Mouse (Mus musculus): Measurements from ENCODE around the gene A730061H03Rik. TPM values are rescaled to one million over a fixed set of nuclear protein-coding genes. Genes with fewer than 3 reads are reported as not detected.
A peak's percentile ranks its signal among the peaks of the same experiment; 100 is the strongest.

Gene A730061H03Rik
- polyA plus RNA-seq, 1 experiment from 2014 or later = 0.89 TPM

GRCm38 (mm10) chr14:55584303-55584701 is 24.1 kb upstream of the A730061H03Rik start:
- Histone ChIP-seq H3K27ac (ENCODE audit: low read depth, low read length) (no peak overlapping the region; the same call in 1 of the 2 replicates), H3K4me3 (ENCODE audit: low read length) (peak overlapping the region; percentile 56), H3K9me3 (ENCODE audit: control insufficient read depth, low read length) (no peaks in the 10 kb centered on the region), H3K4me2 (ENCODE audit: low read length) (peak overlapping the region; percentile 68), H3K36me3 (ENCODE audit: control insufficient read depth, insufficient read depth, low read length) (peaks cover 9% of the 10 kb centered on the region), H3K27me3 (replicated peaks; ENCODE audit: control insufficient read depth, insufficient read depth, low read length) (no peaks in the 10 kb centered on the region), H3K4me1 (ENCODE audit: control insufficient read depth, insufficient read depth, low read depth, low read length) (peaks cover 3% of the 10 kb centered on the region; the same call in 1 of the 2 replicates), H3K9ac (ENCODE audit: low read depth, low read length) (peak overlapping the region; percentile 75)
- no peak for ATAC-seq
- WGBS = 34% methylated on average over 5 of the region's 5 CpGs

- no peak for ATAC-seq
- WGBS = 78% methylated on average over 9 of the region's 9 CpGs
Observed at GRCm38 (mm10) chr14:55581981-55582681, 21.9 kb upstream of the A730061H03Rik start.

GRCm38 (mm10) chr14:55580731-55581130 is 20.5 kb upstream of the A730061H03Rik start:
- Histone ChIP-seq H3K4me3 (ENCODE audit: low read length) (no peak overlapping the region), H3K4me1 (ENCODE audit: control insufficient read depth, insufficient read depth, low read depth, low read length) (peaks cover 8% of the 10 kb centered on the region), H3K4me2 (ENCODE audit: low read length) (no peak overlapping the region), H3K36me3 (ENCODE audit: control insufficient read depth, insufficient read depth, low read length) (peaks cover 9% of the 10 kb centered on the region), H3K27me3 (replicated peaks; ENCODE audit: control insufficient read depth, insufficient read depth, low read length) (no peaks in the 10 kb centered on the region), H3K27ac (ENCODE audit: low read depth, low read length) (no peak overlapping the region), H3K9me3 (ENCODE audit: control insufficient read depth, low read length) (no peaks in the 10 kb centered on the region), H3K9ac (ENCODE audit: low read depth, low read length) (no peak overlapping the region)
- 95% methylated on average over 16 of the region's 16 CpGs for WGBS
- no peak for ATAC-seq

More at GRCm38 (mm10) chr14:55581981-55582681, 21.9 kb upstream of the A730061H03Rik start:
- no peak overlapping the region for H3K27ac ChIP-seq (ENCODE audit: low read depth, low read length)
- H3K4me1 ChIP-seq (ENCODE audit: control insufficient read depth, insufficient read depth, low read depth, low read length) = peaks cover 8% of the 10 kb centered on the region
- H3K4me3 ChIP-seq (ENCODE audit: low read length) = no peak overlapping the region
- no peak overlapping the region for H3K4me2 ChIP-seq (ENCODE audit: low read length)
- H3K36me3 ChIP-seq (ENCODE audit: control insufficient read depth, insufficient read depth, low read length) = peaks cover 9% of the 10 kb centered on the region
- no peak overlapping the region for H3K9ac ChIP-seq (ENCODE audit: low read depth, low read length)
- no peaks in the 10 kb centered on the region for H3K9me3 ChIP-seq (ENCODE audit: control insufficient read depth, low read length)
- no peaks in the 10 kb centered on the region for H3K27me3 ChIP-seq (replicated peaks; ENCODE audit: control insufficient read depth, insufficient read depth, low read length)

- H3K4me3 ChIP-seq (ENCODE audit: low read length) = no peak overlapping the region
- H3K27me3 ChIP-seq (replicated peaks; ENCODE audit: control insufficient read depth, insufficient read depth, low read length) = no peaks in the 10 kb centered on the region
- H3K4me1 ChIP-seq (ENCODE audit: control insufficient read depth, insufficient read depth, low read depth, low read length) = peaks cover 5% of the 10 kb centered on the region
- no peak overlapping the region for H3K27ac ChIP-seq (ENCODE audit: low read depth, low read length)
- no peak for ATAC-seq
- H3K9me3 ChIP-seq (ENCODE audit: control insufficient read depth, low read length) = no peaks in the 10 kb centered on the region
- peaks cover 9% of the 10 kb centered on the region for H3K36me3 ChIP-seq (ENCODE audit: control insufficient read depth, insufficient read depth, low read length)
- WGBS = 82% methylated on average over 23 of the region's 23 CpGs
- H3K9ac ChIP-seq (ENCODE audit: low read depth, low read length) = no peak overlapping the region
- no peak overlapping the region for H3K4me2 ChIP-seq (ENCODE audit: low read length)
Observed at GRCm38 (mm10) chr14:55579511-55580496, 19.6 kb upstream of the A730061H03Rik start.

- 31% methylated on average over 6 of the region's 6 CpGs for WGBS
- H3K4me2 ChIP-seq (ENCODE audit: low read length) = peak overlapping the region; percentile 93
- H3K4me3 ChIP-seq (ENCODE audit: low read length) = peak overlapping the region; percentile 71
- H3K27ac ChIP-seq (ENCODE audit: low read depth, low read length) = peak overlapping the region; percentile 89
- H3K9me3 ChIP-seq (ENCODE audit: control insufficient read depth, low read length) = no peaks in the 10 kb centered on the region
- ATAC-seq = peak; percentile 32
- peaks cover 5% of the 10 kb centered on the region for H3K4me1 ChIP-seq (ENCODE audit: control insufficient read depth, insufficient read depth, low read depth, low read length)
- peaks cover 9% of the 10 kb centered on the region for H3K36me3 ChIP-seq (ENCODE audit: control insufficient read depth, insufficient read depth, low read length)
- H3K27me3 ChIP-seq (replicated peaks; ENCODE audit: control insufficient read depth, insufficient read depth, low read length) = no peaks in the 10 kb centered on the region
- H3K9ac ChIP-seq (ENCODE audit: low read depth, low read length) = peak overlapping the region; percentile 93
Observed at GRCm38 (mm10) chr14:55578668-55579269, 18.6 kb upstream of the A730061H03Rik start.

- under 1% methylated on average over 32 of the region's 32 CpGs for WGBS
Observed at GRCm38 (mm10) chr14:55577871-55578667, 17.9 kb upstream of the A730061H03Rik start, which contains the start of gene Psme1. Gene Psme1 (plus strand): TSS chr14:55578123.

GRCm38 (mm10) chr14:55576376-55576775 is 16.2 kb upstream of the A730061H03Rik start:
- no peak for ATAC-seq
- Histone ChIP-seq H3K27ac (ENCODE audit: low read depth, low read length) (no peak overlapping the region), H3K4me3 (ENCODE audit: low read length) (no peak overlapping the region), H3K9ac (ENCODE audit: low read depth, low read length) (no peak overlapping the region), H3K9me3 (ENCODE audit: control insufficient read depth, low read length) (no peaks in the 10 kb centered on the region), H3K27me3 (replicated peaks; ENCODE audit: control insufficient read depth, insufficient read depth, low read length) (no peaks in the 10 kb centered on the region), H3K4me2 (ENCODE audit: low read length) (no peak overlapping the region), H3K36me3 (ENCODE audit: control insufficient read depth, insufficient read depth, low read length) (peaks cover 6% of the 10 kb centered on the region), H3K4me1 (ENCODE audit: control insufficient read depth, insufficient read depth, low read depth, low read length) (peaks cover 5% of the 10 kb centered on the region)
- WGBS = 77% methylated on average over 16 of the region's 16 CpGs

More at GRCm38 (mm10) chr14:55577871-55578667, 17.9 kb upstream of the A730061H03Rik start, which contains the start of gene Psme1:
- Histone ChIP-seq H3K27ac (ENCODE audit: low read depth, low read length) (peak within 1 kb of the TSS; percentile 89), H3K4me1 (ENCODE audit: control insufficient read depth, insufficient read depth, low read depth, low read length) (peaks cover 5% of the 10 kb centered on the region), H3K4me2 (ENCODE audit: low read length) (peak within 1 kb of the TSS; percentile 93), H3K4me3 (ENCODE audit: low read length) (peak within 1 kb of the TSS; percentile 71), H3K27me3 (replicated peaks; ENCODE audit: control insufficient read depth, insufficient read depth, low read length) (no peaks in the 10 kb centered on the region), H3K36me3 (ENCODE audit: control insufficient read depth, insufficient read depth, low read length) (peaks cover 9% of the 10 kb centered on the region), H3K9me3 (ENCODE audit: control insufficient read depth, low read length) (no peaks in the 10 kb centered on the region), H3K9ac (ENCODE audit: low read depth, low read length) (peak within 1 kb of the TSS; percentile 93)
- peak; percentile 95 for ATAC-seq

- no peak overlapping the region for H3K9ac ChIP-seq (ENCODE audit: low read depth, low read length)
- ATAC-seq = no peak
- H3K4me1 ChIP-seq (ENCODE audit: control insufficient read depth, insufficient read depth, low read depth, low read length) = peaks cover 5% of the 10 kb centered on the region
- peaks cover 2% of the 10 kb centered on the region; the same call in 1 of the 2 replicates for H3K36me3 ChIP-seq (ENCODE audit: control insufficient read depth, insufficient read depth, low read length)
- H3K27me3 ChIP-seq (replicated peaks; ENCODE audit: control insufficient read depth, insufficient read depth, low read length) = no peaks in the 10 kb centered on the region
- no peak overlapping the region for H3K4me2 ChIP-seq (ENCODE audit: low read length)
- H3K4me3 ChIP-seq (ENCODE audit: low read length) = no peak overlapping the region
- no peak overlapping the region for H3K27ac ChIP-seq (ENCODE audit: low read depth, low read length)
- WGBS = 74% methylated on average over 13 of the region's 13 CpGs
- H3K9me3 ChIP-seq (ENCODE audit: control insufficient read depth, low read length) = no peaks in the 10 kb centered on the region
Observed at GRCm38 (mm10) chr14:55575711-55576110, 15.5 kb upstream of the A730061H03Rik start.
